Mouse (Mus musculus) heart, embryonic 10.5 days (tissue): ENCODE results near the gene Ttll5. TPM values are rescaled to one million over a fixed set of nuclear protein-coding genes. Genes with fewer than 3 reads are reported as not detected.

ENCODE experiments used
- DNase-seq: peaks from one replicate; pipeline ENCODE4 v3.0.0-alpha.2; 2017; ENCODE audit warnings: low spot score
- H3K27ac ChIP-seq: fragments of 300-500 bp; sonication (generic); 2 replicates; pipeline ENCODE4 v1.5.1; 2016; ENCODE audit warnings: mild to moderate bottlenecking
- H3K27me3 ChIP-seq: fragments of 300-500 bp; sonication (generic); 2 replicates; pipeline ENCODE4 v1.6.1; 2016; ENCODE audit warnings: mild to moderate bottlenecking; ENCODE audit not compliant: poor library complexity, insufficient read depth, severe bottlenecking
- H3K36me3 ChIP-seq: fragments of 300-500 bp; sonication (generic); 2 replicates; pipeline ENCODE4 v1.6.1; 2016; ENCODE audit warnings: mild to moderate bottlenecking, moderate library complexity
- H3K4me1 ChIP-seq: fragments of 300-500 bp; sonication (generic); 2 replicates; pipeline ENCODE4 v1.6.1; 2016; ENCODE audit warnings: mild to moderate bottlenecking
- H3K4me3 ChIP-seq: fragments of 300-500 bp; sonication (generic); 2 replicates; pipeline ENCODE4 v1.5.1; 2016; ENCODE audit warnings: mild to moderate bottlenecking, moderate library complexity
- H3K9me3 ChIP-seq: fragments of 300-500 bp; sonication (generic); 2 replicates; pipeline ENCODE4 v1.6.1; 2016; ENCODE audit warnings: mild to moderate bottlenecking, moderate library complexity
- WGBS: fragments of 180-500 bp; shearing (Covaris S2); methylation state at CpG from one replicate; pipeline ENCODE4 v1.1.7; 2016; 5-methylcytosine and 5-hydroxymethylcytosine counted together
- polyA plus RNA-seq: library from polyadenylated mRNA; unstranded; fragments of >200 nt; fragmentation: Nextera tagmentation; extraction: Ambion mirVana; gene quantifications from 2 replicates; pipeline ENCODE4 v1.2.1, GENCODE M21; 2016

Ttll5 gene
- polyA plus RNA-seq, 1 experiment from 2014 or later = 14.9 TPM

GRCm38 (mm10) chr12:85853836-85854235 is 29.4 kb downstream of the Ttll5 start:
- Histone ChIP-seq H3K27ac (no peak overlapping the region), H3K36me3 (peaks cover 33% of the 10 kb centered on the region)
- WGBS = 85% methylated on average over 4 of the region's 4 CpGs

GRCm38 (mm10) chr12:85854271-85854670 is 29.8 kb downstream of the Ttll5 start:
- Histone ChIP-seq H3K27ac (no peak overlapping the region), H3K9me3 (no peaks in the 10 kb centered on the region), H3K4me1 (no peaks in the 10 kb centered on the region), H3K36me3 (peaks cover 29% of the 10 kb centered on the region), H3K27me3 (no peaks in the 10 kb centered on the region), H3K4me3 (no peak overlapping the region)
- DNase-seq = no peak
- WGBS = 73% methylated on average over 1 of the region's 1 CpGs

More at GRCm38 (mm10) chr12:85853836-85854235, 29.4 kb downstream of the Ttll5 start:
- peak; percentile 53 for DNase-seq
- no peak overlapping the region for H3K4me3 ChIP-seq
- H3K27me3 ChIP-seq = no peaks in the 10 kb centered on the region
- H3K4me1 ChIP-seq = no peaks in the 10 kb centered on the region
- H3K9me3 ChIP-seq = no peaks in the 10 kb centered on the region

- H3K36me3 ChIP-seq = peaks cover 24% of the 10 kb centered on the region
- H3K27me3 ChIP-seq = no peaks in the 10 kb centered on the region
- H3K4me3 ChIP-seq = no peak overlapping the region
- DNase-seq = peak; percentile 51
- no peak overlapping the region for H3K27ac ChIP-seq
- H3K4me1 ChIP-seq = no peaks in the 10 kb centered on the region
- H3K9me3 ChIP-seq = no peaks in the 10 kb centered on the region
- 81% methylated on average over 7 of the region's 7 CpGs for WGBS
These were observed 32.8 kb downstream of the Ttll5 start for GRCm38 (mm10) chr12:85857300-85857699.

GRCm38 (mm10) chr12:85859111-85859510 is 34.7 kb downstream of the Ttll5 start:
- no peak overlapping the region for H3K4me3 ChIP-seq
- no peak overlapping the region for H3K27ac ChIP-seq
- no peaks in the 10 kb centered on the region for H3K4me1 ChIP-seq
- H3K9me3 ChIP-seq = no peaks in the 10 kb centered on the region
- 77% methylated on average over 3 of the region's 3 CpGs for WGBS
- DNase-seq = peak; percentile 41
- no peaks in the 10 kb centered on the region for H3K27me3 ChIP-seq
- peaks cover 17% of the 10 kb centered on the region for H3K36me3 ChIP-seq

GRCm38 (mm10) chr12:85859511-85860189 is 35.2 kb downstream of the Ttll5 start:
- 35% methylated on average over 3 of the region's 3 CpGs for WGBS
- no peak overlapping the region for H3K27ac ChIP-seq
- no peak for DNase-seq

DNA sequence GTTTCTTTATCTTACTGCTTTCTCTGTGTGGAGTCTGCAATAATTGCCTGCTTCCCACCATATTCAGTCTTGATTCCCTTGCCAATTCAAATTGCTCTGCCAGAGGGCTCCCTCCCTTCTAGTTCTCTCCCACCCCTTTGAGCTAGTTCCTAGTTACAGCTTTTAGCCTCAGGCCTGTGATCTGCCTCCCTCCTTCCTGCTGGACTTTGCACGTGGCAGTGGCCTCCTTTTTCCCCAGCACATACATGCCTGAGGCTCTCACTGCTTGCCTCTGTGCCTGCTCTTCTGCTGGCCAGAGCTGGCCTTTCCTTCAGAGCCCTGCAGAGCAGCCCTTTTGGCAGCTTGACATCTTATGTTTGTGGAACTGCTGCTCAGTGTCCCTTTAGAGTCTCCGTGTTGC is 38.1 kb downstream of the Ttll5 start:
- DNase-seq = no peak
- no peaks in the 10 kb centered on the region for H3K9me3 ChIP-seq
- H3K27me3 ChIP-seq = no peaks in the 10 kb centered on the region
- H3K4me1 ChIP-seq = no peaks in the 10 kb centered on the region
- H3K4me3 ChIP-seq = no peak overlapping the region
- no peak overlapping the region for H3K27ac ChIP-seq
- H3K36me3 ChIP-seq = peaks cover 14% of the 10 kb centered on the region; the same call in 1 of the 2 replicates
- WGBS = 42% methylated on average over 2 of the region's 2 CpGs

More at GRCm38 (mm10) chr12:85859511-85860189, 35.2 kb downstream of the Ttll5 start:
- H3K9me3 ChIP-seq = no peaks in the 10 kb centered on the region
- no peak overlapping the region for H3K4me3 ChIP-seq
- H3K36me3 ChIP-seq = peaks cover 20% of the 10 kb centered on the region
- H3K27me3 ChIP-seq = no peaks in the 10 kb centered on the region
- H3K4me1 ChIP-seq = no peaks in the 10 kb centered on the region

DNA sequence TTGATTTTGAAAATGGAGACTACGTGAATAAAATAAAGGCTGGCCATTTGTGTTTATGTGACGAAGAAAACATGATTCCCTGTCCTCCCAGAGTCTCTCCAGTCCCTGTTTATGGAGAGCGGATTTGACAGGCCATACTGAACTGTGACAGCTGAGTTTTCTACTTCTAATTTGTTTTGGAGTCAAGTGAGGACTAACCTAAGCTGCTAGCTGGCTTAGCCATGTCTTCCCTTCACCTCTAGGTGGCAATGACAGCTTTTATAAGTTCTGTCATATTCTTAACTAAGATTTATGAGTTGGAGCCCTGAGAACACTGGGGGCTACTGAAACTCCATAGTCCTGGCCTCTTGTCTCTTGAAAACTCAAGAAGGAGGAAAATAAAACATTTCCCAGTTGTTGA is 41.1 kb downstream of the Ttll5 start:
- peaks cover 13% of the 10 kb centered on the region; the same call in 1 of the 2 replicates for H3K36me3 ChIP-seq
- H3K4me3 ChIP-seq = no peak overlapping the region
- no peak overlapping the region for H3K27ac ChIP-seq
- H3K9me3 ChIP-seq = no peaks in the 10 kb centered on the region
- no peaks in the 10 kb centered on the region for H3K27me3 ChIP-seq
- 86% methylated on average over 3 of the region's 3 CpGs for WGBS
- H3K4me1 ChIP-seq = peaks cover 16% of the 10 kb centered on the region
- no peak for DNase-seq

GRCm38 (mm10) chr12:85866624-85867023 is 42.2 kb downstream of the Ttll5 start:
- Histone ChIP-seq H3K27ac (no peak overlapping the region), H3K4me3 (no peak overlapping the region), H3K36me3 (peaks cover 10% of the 10 kb centered on the region; the same call in 1 of the 2 replicates), H3K27me3 (no peaks in the 10 kb centered on the region), H3K9me3 (no peaks in the 10 kb centered on the region), H3K4me1 (peaks cover 17% of the 10 kb centered on the region)
- 70% methylated on average over 4 of the region's 4 CpGs for WGBS
- DNase-seq = no peak

GRCm38 (mm10) chr12:85867125-85867524 is 42.7 kb downstream of the Ttll5 start:
- Histone ChIP-seq H3K36me3 (peaks cover 10% of the 10 kb centered on the region; the same call in 1 of the 2 replicates), H3K4me3 (no peak overlapping the region), H3K27ac (no peak overlapping the region), H3K4me1 (peaks cover 17% of the 10 kb centered on the region), H3K27me3 (no peaks in the 10 kb centered on the region), H3K9me3 (no peaks in the 10 kb centered on the region)
- DNase-seq = no peak

DNA sequence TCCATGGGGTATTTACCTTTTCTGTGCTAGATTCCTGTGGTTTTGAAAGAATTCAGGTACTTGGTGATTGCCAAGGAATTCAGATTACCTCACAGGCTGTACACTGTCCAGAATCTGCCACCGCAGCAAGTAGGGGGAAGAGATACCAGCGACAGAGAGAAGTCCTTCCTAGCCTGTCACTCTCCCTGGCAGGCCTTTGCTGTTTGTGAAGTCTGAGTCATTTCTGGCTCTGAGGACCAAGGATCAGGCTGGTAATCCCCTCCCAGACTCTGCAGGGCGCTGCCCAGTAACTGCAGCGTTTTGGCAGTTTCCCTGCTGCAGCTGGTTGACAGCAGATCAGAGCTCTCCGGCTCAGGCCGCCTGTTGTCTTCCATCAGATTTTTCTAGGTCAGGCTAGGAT is 45.0 kb downstream of the Ttll5 start:
- Histone ChIP-seq H3K27me3 (no peaks in the 10 kb centered on the region), H3K4me1 (peaks cover 17% of the 10 kb centered on the region), H3K4me3 (no peak overlapping the region), H3K27ac (peak overlapping the region; percentile 65; the same call in 1 of the 2 replicates), H3K9me3 (no peaks in the 10 kb centered on the region), H3K36me3 (peaks cover 17% of the 10 kb centered on the region; the same call in 1 of the 2 replicates)
- 26% methylated on average over 6 of the region's 6 CpGs for WGBS
- DNase-seq = no peak

- Histone ChIP-seq H3K27me3 (no peaks in the 10 kb centered on the region), H3K27ac (peak overlapping the region; percentile 12; the same call in 1 of the 2 replicates), H3K4me3 (no peak overlapping the region), H3K9me3 (no peaks in the 10 kb centered on the region), H3K36me3 (peaks cover 32% of the 10 kb centered on the region), H3K4me1 (peaks cover 13% of the 10 kb centered on the region)
- 63% methylated on average over 8 of the region's 8 CpGs for WGBS
- DNase-seq = no peak
These were observed 55.3 kb downstream of the Ttll5 start for GRCm38 (mm10) chr12:85879631-85880314.

- H3K4me1 ChIP-seq = peaks cover under 1% of the 10 kb centered on the region
- H3K27me3 ChIP-seq = no peaks in the 10 kb centered on the region
- H3K36me3 ChIP-seq = peaks cover 5% of the 10 kb centered on the region; the same call in 1 of the 2 replicates
- no peak overlapping the region for H3K27ac ChIP-seq
- no peak for DNase-seq
- H3K4me3 ChIP-seq = no peak overlapping the region
- 89% methylated on average over 3 of the region's 3 CpGs for WGBS
- H3K9me3 ChIP-seq = no peaks in the 10 kb centered on the region
These were observed 60.6 kb downstream of the Ttll5 start for GRCm38 (mm10) chr12:85885024-85885423.

DNA sequence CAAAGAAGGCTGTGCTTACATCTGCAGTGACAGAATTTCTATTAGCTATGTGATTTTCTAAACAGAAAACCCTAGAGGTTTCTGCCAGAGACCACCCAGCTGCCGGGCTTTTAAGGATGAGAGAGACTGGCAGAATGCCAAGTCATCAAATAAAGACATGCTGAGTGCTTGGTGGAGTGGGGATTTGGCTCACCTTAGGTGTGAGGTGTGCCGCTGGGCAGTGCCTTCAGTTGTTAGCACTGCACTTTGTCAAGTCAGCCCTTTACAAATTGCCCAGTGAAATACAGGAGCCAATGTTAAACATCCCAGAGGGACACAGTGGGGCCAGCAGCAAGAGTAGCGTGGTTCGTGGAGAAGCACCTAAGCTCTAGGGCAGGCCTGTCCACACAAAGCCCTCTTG is 65.6 kb downstream of the Ttll5 start:
- Histone ChIP-seq H3K27ac (no peak overlapping the region), H3K27me3 (no peaks in the 10 kb centered on the region), H3K9me3 (no peaks in the 10 kb centered on the region), H3K4me1 (peaks cover 4% of the 10 kb centered on the region; the same call in 1 of the 2 replicates), H3K4me3 (no peak overlapping the region), H3K36me3 (peaks cover 29% of the 10 kb centered on the region)
- DNase-seq = no peak
- 69% methylated on average over 4 of the region's 4 CpGs for WGBS
